Mouse (Mus musculus) layer of hippocampus, postnatal 25 days (tissue): Measurements from ENCODE around the gene Pgm2l1. TPM values are rescaled to one million over a fixed set of nuclear protein-coding genes. Genes with fewer than 3 reads are reported as not detected.
A peak's percentile ranks its signal among the peaks of the same experiment; 100 is the strongest.

Experiments
- DNase-seq, 2 experiments: peaks; one replicate each; pipeline ENCODE4 v3.0.0; 2022; ENCODE audit warnings: mixed read lengths in 2 of 2, low spot score in 1 of 2; ENCODE audit errors: extremely low spot score in 1 of 2
- total RNA-seq, 2 experiments: library from RNA; stranded (reverse); gene quantifications; 2 replicates each; pipeline ENCODE4 v1.2.3; 2021

The Pgm2l1 gene
- 100 to 1,000 TPM; 267 to 298 TPM for total RNA-seq

DNA sequence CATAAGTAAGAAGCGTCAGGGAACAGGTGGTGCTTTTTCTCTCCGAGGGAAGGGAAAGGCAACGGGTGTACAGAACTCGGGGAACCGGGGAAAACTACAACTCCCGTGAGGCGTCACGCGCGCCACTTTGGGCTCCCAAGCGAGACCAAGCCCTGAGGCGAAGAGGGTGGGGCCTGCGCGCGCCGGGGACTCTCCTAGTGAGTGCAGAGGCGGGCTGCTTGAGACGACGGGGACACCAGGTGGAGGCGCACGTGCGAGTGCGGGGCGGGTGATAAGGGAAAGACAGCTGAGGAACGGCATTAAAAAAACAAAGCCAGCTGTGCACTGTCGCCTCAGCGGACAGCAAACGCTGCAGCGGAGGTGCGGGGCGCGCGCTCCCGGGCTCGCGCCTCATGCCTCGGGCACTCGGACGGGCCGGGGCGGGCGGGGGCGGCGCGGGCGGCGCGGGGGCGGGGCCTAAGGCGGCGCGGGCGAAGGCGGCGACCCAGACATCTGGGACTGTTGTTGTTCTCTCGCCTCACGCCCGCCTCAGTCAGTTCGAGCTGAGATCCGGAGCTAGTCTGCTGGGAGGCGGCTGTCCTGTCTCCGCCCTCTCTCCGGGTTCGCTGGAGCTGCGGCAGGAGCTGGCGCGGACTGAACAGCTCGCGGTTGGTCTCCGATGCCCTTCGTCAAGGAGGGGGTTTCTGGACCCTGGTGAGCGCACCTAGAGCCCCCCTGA is at the start of gene Pgm2l1:
Gene Pgm2l1 (plus strand): TSS at position 237 of the 718 bp plus-strand sequence.
- DNase-seq, result peak; percentile 91 to 92

DNA sequence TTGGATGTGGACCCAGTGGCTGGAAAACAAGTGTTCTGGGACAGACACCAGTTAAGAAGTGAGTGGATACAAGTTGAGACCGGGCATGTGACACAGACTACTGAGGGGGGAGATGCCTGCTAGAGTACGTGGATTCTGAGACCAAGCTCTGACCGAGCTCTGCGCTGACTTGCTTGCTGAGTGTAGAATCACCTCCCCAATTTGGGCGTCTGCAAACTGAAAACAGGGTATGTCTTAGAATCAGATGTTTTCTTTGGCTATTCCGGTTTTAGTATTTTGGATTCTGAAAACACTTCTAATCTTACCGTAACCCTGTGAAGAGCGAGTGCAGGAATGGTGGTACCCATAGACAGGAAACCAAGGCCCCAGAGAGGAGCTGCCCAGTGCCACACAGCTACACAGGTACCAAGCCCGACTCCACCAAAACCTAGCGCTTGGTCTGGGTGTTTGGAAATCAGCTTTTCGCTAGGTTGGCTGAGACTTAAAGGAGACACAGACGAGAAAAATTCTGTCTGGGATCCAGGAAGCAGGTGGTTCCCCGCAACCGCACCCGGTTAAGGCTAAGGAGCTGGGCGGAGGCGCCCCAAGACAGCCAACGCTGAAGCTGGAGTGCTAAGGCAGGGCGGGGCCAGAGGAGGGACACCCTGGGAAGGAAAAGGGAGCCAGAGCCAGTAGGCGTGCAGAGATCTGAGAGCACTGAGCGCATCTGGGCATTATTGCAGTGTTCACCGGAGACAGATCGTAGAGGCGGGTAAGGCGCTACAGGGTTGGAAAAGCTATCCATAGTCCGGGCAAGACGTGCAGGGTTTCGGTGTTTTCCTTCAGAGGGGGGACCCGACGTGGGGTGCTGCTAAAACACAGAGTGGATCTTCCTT is 48.9 kb upstream of the Pgm2l1 start:
- peak in 1 of 2 experiments; percentile 23 for DNase-seq

DNA sequence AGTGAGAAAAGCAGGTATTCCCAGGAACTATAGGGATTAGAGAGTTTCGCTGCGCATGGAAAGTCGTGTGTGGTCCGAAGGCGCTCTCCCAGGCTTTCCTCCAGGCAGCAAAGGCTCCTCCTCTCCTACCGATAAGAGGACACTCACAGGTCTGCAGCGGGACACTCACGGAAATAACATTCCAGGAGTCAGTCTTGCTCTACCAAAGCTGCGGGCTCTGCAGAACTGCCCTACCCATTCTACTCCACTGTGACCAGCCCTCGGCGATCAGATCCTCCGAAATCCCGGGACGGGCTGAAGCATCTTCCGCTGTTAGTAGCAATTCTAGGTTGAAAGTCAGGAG is 48.3 kb upstream of the Pgm2l1 start:
- no peak for DNase-seq

DNA sequence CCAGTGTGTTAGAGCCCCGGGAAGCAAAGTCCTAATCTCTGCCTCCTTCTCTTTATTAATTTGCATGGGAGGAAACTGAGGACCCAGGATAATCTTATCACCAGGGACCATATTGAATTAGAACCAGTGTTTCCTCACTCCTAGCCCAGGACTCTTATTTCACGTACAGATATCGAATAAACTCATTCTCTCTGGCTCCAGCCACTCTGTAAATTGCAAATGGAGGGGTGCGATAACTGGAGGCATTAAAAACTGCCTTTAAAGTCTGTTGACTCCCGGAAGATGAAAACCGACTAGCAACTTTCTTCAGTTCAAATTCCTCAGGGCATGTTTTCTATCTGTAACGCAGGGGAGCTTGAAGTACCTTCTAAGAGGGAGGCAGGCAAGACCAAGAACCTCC is 47.8 kb upstream of the Pgm2l1 start:
- DNase-seq, result no peak

DNA sequence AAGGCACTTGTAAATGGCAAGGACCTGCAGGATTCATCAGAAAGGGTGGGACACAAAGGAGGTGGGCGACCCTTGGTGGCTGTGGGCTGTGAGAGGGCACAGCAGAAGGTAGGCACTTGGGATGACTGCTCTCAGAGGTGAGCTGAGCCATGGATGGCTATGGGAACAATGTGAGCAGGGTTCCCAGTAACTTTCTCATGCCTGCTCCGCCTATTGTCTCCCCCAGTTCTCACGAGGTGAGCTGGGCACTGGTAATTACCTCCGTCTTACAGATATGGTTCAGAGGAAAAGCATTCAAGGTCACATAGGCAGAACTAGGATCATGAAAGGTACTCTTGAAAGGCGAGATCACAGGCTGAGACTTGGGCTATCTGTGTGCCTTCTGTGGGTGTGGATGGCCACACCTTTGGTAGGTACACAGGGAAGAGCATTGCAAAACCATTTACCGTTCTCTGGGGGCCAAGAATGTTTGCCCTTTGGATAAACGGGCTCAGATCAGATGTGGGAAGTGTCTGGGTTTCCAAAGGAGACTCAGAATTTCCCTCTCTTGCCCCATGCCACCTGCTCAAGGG is 47.3 kb upstream of the Pgm2l1 start:
- DNase-seq, result no peak

DNA sequence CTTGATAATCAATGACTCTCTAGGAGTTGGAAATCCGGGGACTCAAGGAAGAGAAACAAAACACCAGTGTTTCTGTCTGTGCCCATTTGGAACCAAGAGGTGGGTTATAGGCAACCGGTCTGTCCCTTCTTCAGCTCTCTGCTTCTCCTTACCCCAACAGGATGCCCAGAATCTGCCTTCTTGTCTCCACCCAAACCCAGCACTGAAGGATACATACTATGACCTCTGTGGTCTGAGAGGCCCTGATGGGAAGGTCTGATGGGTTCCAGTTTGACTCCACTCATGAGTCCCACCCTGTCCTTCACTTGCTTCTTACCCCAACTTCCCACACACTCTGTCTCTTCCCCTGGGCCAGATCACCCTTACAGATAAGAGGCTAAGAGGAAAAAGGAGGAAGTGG is 46.0 kb upstream of the Pgm2l1 start:
- DNase-seq, result no peak

DNA sequence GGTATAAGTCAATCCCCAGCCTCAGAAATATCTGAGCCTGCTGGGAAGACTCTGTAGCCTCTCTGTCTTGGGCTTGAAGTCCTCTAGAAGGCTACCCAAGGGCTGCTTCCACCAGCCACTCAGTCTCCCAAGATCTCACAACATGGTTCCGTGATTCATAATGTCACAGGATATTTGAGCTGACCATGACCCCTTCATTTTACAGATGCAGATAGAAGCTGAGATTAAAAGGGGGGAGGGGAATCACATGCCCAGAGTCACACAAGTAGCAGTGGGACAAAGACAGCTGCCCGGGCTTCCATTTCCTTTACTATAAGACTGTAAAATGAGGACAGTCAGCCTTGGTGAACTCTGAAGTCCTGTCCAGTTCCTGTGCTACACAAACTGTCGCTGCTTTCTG is 45.6 kb upstream of the Pgm2l1 start:
- DNase-seq, result no peak

DNA sequence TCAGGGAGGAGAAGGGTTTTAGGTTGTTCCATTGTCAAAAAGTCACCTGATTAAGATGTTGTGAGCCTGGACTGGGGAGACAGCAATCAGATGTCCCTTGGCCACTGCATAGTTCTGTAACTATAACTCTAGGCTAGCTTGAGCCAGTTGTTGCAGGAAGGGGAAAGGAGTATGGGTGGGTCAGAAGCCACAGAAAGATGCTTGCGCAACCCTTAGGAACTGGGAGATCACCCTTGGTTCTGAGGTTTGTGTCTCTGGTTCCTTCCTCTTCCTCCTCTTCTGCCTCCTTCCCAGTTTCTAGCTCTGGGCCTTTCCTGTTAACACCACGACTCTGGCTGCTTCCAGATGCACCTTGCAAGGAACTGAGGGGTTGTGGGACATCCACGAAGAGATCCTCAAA is 44.8 kb upstream of the Pgm2l1 start:
- DNase-seq, result no peak

DNA sequence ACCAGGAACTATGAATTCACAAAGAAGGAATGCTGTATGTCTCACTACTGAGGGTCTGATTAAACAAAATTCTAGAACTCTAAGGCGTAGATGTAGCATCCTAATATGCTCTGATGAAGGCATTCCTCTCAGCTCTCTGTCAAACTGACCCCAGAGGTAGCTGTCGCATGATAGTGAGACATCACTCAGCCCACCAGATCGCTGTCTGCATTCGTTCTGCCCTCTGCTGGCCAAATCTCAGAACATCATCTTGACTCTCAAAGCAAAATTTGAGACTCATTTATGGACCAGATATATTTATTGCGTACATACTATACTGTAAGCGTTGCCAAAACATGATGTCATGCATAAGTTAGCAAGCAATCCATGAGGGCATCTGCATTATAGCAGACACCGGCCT is 39.6 kb upstream of the Pgm2l1 start:
- DNase-seq, result peak; percentile 20 to 67

DNA sequence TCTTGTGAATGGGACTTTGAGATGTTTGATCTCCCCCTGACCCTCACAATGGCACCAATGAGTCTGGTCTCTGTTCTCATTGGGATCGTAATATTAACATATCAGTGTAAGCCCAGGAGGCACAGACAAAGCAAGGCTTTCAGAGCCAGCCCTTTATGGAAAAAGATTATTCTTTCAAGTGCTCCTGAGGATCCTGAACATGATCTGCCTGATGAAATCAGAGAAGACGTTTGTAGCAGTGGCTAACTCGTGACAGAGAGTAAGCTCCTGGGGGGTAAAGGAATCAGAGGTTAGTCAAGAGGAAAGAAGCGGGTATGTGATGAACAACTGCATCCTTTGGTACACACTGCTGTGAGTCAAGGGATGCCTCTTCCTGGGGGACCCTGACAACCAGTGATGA is 37.0 kb upstream of the Pgm2l1 start:
- DNase-seq, result no peak

DNA sequence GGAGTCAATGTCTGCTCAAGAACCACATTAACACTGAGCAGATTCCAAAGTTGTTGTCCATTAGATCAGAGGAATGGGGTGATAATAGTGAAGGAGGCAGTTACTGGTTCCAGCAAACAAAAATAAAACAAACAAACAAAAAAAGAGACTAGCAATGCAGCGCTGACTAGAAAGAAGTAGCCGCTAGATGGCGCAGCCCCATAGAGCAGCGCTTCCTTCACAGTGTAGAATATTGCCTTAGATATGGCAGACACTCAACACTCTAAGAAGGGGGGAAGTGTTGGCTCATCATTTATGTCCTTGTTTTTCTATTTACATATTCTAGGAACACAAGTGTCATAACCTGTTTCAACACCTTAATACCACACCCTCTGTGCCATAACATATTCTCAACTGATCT is 36.4 kb upstream of the Pgm2l1 start:
- peak; percentile 25 to 80 for DNase-seq

DNA sequence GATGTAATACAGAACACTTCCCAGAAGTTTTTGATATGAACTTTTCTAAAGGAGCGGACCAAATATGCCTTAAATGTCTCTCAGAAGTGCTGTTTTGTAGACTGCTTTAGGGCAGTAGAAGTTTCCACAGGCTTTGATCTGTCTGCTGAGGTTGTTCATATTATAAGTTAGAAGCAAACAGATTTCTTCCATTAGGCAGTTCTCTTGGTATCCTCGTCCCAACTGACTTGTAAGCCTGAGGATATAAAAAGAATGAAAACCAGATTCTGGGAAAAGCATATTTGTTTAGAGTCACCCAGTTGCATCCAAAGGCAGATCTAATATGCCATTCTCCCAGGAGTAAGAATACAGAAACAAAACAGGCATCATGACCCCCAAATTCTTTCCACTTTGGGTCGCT is 26.0 kb upstream of the Pgm2l1 start:
- DNase-seq, result no peak

DNA sequence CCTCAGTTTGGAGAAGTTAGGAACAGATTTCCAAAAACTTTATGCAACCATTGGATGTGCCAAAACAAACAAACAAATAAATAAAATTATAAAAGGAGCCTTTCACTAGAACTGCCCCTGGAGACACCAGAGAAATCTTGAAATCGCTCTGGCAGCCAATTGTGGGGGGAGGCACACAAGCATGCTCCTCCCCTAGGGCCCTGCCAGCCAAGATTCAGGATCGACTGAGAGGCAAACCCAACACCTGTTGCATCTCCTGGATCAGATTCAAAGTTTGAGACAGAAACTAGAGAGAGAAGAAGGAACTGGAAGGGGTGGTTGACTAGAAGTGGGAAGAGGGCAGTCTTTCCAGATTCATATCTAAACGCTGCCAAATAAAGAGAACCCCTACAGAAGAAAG is 23.6 kb upstream of the Pgm2l1 start:
- no peak for DNase-seq

DNA sequence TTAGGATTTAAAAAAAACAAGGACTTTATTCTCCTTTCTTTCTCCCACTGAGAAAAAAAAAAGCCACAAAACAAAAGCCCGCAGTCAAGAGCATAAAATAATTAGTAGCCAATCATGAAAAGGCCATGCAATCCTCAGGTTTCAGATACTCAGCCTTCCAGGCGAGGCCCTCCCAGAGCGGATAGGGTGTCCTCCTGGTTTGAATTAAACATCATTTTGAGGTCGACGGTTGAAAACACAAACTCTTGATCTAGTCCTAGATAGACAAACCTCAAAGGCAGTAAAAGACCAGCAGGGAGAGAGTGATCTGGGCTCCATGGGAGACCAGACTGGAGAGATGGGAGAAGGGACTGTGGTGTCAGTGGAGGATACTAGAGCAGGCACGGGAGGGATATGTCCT is 22.3 kb upstream of the Pgm2l1 start:
- no peak for DNase-seq

DNA sequence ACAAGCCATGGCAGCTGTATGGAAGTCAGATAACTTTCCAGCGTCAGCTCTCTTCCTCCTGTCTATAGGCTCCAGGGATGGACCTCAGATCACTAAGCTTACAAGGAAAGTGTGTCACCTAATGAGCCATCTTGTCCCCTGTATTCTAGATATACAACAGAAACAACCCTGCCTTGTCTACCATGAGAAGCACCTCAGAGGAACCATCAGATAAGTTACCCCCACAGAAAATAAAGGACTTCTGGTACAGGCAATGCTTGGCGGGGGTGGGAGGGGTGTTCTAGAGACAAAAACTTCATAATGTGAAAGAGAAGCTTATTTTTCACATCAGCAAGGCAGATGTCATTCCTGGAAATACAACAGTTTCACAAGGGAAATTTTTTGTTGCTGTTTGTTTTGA is 21.1 kb upstream of the Pgm2l1 start:
- no peak for DNase-seq

DNA sequence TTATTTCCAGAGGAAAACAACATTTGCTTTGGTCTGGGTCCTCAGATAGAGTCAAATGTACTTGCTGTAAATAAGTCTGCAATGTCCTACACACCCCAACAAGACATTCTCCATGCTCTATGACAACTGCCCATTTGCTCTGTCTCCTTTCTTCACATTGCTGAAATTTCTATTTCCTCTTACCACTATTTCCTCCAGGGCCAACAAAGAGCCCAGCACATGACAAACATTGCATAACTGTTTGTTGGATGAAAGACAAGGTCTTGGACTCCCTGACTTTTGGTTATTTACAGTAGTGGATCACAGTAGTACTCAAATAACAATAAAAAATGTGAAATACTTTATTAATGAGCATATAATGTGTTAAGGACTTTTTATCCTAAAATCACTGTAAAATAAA is 19.3 kb upstream of the Pgm2l1 start:
- DNase-seq, result no peak

DNA sequence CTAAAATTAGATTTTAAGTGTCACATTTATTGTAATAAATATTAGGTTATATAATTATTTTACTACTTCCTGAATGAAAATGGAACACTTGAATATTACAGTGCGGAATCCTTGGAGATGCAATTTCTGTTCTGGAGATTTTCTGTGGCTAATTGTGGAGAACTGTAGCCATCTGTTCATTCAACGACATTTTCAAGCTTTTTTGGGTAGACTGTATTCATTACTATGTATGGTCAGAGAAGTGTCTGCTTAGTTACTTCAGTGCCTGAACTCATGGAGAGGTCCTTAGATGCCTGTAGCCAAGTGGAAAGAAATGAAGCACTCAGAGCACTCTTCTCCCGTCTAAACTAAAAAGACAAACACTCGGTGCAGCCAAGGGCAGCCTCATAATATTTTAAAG is 12.9 kb upstream of the Pgm2l1 start:
- no peak for DNase-seq

DNA sequence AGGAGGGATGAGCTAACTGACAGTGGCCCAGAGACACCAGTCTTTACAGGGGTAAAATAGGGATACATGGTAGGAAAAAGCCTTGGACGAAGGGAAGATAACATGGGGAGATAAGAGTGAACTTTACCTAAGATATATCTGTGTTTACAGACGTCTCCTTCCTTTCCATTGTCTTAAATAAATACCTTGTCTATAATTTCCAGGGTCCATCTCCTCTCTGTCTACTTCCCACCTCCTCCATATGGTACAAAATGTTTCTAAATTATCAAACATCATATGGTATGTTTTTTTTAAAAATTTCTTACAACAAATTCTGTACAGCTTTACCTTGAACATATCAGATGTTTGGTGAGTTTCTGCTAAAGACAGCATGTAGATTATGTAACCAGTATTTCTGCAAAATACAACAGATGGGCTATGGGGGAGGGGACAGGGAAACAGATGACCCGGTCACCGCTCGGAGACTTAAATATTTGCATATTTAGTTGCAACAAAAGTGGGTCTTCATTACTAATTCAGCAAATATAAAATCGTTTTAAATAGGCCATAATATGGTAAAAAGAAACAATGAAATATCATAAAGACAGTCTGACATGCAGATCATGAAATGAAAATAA is 12.0 kb upstream of the Pgm2l1 start:
- DNase-seq, result no peak

DNA sequence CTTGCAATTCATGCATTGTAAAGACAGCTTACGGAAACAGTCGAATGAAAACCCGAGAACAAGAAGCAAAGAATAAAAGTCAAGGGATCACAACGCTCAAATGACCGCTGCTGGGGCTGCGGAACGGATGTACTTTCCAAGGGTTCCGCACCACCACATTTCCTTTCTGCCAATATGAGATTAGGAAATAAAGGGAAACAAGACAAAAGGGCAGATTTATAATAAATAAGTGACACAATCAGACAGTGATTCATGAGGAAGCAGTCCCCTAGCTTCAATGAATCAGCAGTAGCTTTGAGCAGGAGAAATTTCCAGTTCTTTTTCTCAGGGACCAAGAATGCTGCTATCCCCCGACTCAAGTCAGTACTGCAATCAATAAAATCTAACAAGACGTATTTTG is 11.2 kb upstream of the Pgm2l1 start:
- DNase-seq, result no peak

DNA sequence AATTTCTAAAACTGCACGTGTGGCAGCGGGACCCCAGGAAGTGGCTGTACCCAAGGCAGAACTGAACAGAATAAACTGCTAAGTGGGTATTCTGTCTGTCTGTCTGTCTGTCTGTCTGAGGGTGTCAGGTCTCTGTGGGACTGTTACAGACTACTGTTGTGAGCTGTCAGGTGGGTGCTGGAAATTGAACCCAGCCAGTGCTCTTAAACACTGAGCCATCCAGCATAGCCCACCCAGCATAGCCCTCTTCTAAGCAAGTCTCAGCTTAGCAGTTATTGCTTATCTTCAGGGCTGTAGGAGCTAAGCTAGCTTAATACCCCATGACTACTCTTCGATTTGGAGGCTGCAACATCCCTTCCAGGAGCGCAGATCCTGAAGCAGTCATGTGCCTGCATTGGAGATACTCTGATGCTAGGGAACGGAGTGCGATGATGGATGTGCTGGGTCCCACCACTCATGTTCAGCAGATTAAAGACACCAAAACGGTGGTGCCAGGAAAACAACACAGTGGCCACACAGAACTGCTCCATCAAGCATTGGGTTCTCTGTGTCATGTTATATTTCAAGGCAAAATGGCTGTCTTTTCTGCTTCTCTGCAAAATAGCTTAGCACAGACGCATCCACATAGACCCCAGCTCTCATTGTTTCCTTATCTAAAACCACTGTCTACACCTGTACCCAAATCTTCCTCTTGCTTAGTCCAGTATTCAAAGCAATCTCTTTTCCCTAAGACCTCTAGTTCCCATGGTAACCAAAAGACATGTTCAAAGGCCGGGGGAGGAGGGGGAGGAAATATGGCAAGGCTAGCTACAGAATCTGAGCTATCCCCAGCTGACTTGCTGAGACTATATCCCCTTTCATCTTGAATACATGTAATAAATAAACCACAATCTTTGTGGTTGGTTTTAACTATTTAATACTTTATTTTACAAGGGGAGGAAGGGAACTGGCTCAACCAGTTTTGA is 10.3 kb upstream of the Pgm2l1 start:
- DNase-seq, result no peak
